Mouse (Mus musculus) heart, postnatal 25 days (tissue): ENCODE data around the gene Ttc28. TPM values are rescaled to one million over a fixed set of nuclear protein-coding genes. Genes with fewer than 3 reads are reported as not detected.

Experiments
- DNase-seq: peaks from one replicate; pipeline ENCODE4 v3.0.0; 2022; ENCODE audit warnings: low spot score
- intact Hi-C: fragments of 180-260 bp; cut with DNase I; formaldehyde crosslinking; loops from one replicate; pipeline ENCODE4 v1.15.1; 2025
- total RNA-seq, 2 experiments: library from RNA; stranded (reverse); gene quantifications; 2 replicates each; pipeline ENCODE4 v1.2.3; 2021

Ttc28 gene
- total RNA-seq, 2 experiments from 2014 or later, result 13.3 to 16.9 TPM

GRCm38 (mm10) chr5:111178324-111179076 is 298.9 kb downstream of the Ttc28 start:
- peak; percentile 53 for DNase-seq
- intact Hi-C loops, result loop anchor here (5.0 kb wide), 1 partner anchor 66 kb away; no protein-coding TSS in a partner anchor

- no peak for DNase-seq
- intact Hi-C loops, result loop anchor here (5.0 kb wide), 1 partner anchor 67 kb away; no protein-coding TSS in a partner anchor
Observed at GRCm38 (mm10) chr5:111179651-111180050, 300.0 kb downstream of the Ttc28 start.

GRCm38 (mm10) chr5:111180091-111181053 is 300.8 kb downstream of the Ttc28 start:
- DNase-seq, result no peak

GRCm38 (mm10) chr5:111181204-111181912 is 301.8 kb downstream of the Ttc28 start:
- intact Hi-C loops, result no loop called here
- no peak for DNase-seq

More at GRCm38 (mm10) chr5:111180091-111181053, 300.8 kb downstream of the Ttc28 start:
- intact Hi-C loops, result no loop called here

GRCm38 (mm10) chr5:111186600-111186999 is 307.0 kb downstream of the Ttc28 start:
- DNase-seq, result no peak
- intact Hi-C loops, result no loop called here

- intact Hi-C loops, result no loop called here
- DNase-seq, result no peak
Observed at GRCm38 (mm10) chr5:111191972-111192371, 312.4 kb downstream of the Ttc28 start.

- DNase-seq, result no peak
- intact Hi-C loops, result no loop called here
Observed at GRCm38 (mm10) chr5:111194829-111195228, 315.2 kb downstream of the Ttc28 start.

- DNase-seq, result no peak
- intact Hi-C loops, result no loop called here
Observed at GRCm38 (mm10) chr5:111195488-111196485, 316.2 kb downstream of the Ttc28 start.

- intact Hi-C loops, result no loop called here
- no peak for DNase-seq
Observed at GRCm38 (mm10) chr5:111197727-111198126, 318.1 kb downstream of the Ttc28 start.

- DNase-seq, result no peak
- intact Hi-C loops, result no loop called here
Observed at GRCm38 (mm10) chr5:111200167-111200840, 320.7 kb downstream of the Ttc28 start.

GRCm38 (mm10) chr5:111200915-111201610 is 321.5 kb downstream of the Ttc28 start:
- DNase-seq, result peak; percentile 24

GRCm38 (mm10) chr5:111204221-111204620 is 324.6 kb downstream of the Ttc28 start:
- intact Hi-C loops, result no loop called here

More at GRCm38 (mm10) chr5:111200915-111201610, 321.5 kb downstream of the Ttc28 start:
- intact Hi-C loops, result no loop called here

GRCm38 (mm10) chr5:111204976-111205586 is 325.5 kb downstream of the Ttc28 start:
- DNase-seq, result no peak
- intact Hi-C loops, result loop anchor here (5.0 kb wide), 2 partner anchors 228 to 368 kb away; partner anchors contain the start of genes Chek2 and Hscb

More at GRCm38 (mm10) chr5:111204221-111204620, 324.6 kb downstream of the Ttc28 start:
- DNase-seq, result no peak

- intact Hi-C loops, result loop anchor here (5.0 kb wide), 2 partner anchors 229 to 369 kb away; partner anchors contain the start of genes Chek2 and Hscb
- DNase-seq, result no peak
Observed at GRCm38 (mm10) chr5:111205817-111206216, 326.2 kb downstream of the Ttc28 start.

GRCm38 (mm10) chr5:111207924-111208659 is 328.5 kb downstream of the Ttc28 start:
- intact Hi-C loops, result loop anchor here (1.0 to 5.0 kb wide), 3 partner anchors 49 to 371 kb away; partner anchors contain the start of genes Chek2 and Hscb
- DNase-seq, result no peak

GRCm38 (mm10) chr5:111208660-111208969 is 329.0 kb downstream of the Ttc28 start:
- no peak for DNase-seq

More at GRCm38 (mm10) chr5:111208660-111208969, 329.0 kb downstream of the Ttc28 start:
- intact Hi-C loops, result loop anchor here (1.0 to 5.0 kb wide), 3 partner anchors 49 to 371 kb away; partner anchors contain the start of genes Chek2 and Hscb
